Mouse (Mus musculus) stomach, postnatal 0 days (tissue): Measurements from ENCODE around the gene Rpl27a.

Source experiments
- CTCF ChIP-seq: IDR thresholded peaks from 2 replicates; pipeline ENCODE4 v1.5.1; 2016; ENCODE audit warnings: antibody characterized with exemption, low read depth, mild to moderate bottlenecking, moderate library complexity
- EP300 ChIP-seq: optimal IDR thresholded peaks from 2 replicates; pipeline ENCODE3; 2016; ENCODE audit warnings: antibody characterized with exemption

- no peak for TF ChIP-seq CTCF
- TF ChIP-seq EP300 = no peak
These were observed 2.4 kb upstream of the Rpl27a start for GRCm38 (mm10) chr7:109516500-109516899.
